Mouse (Mus musculus) cerebellum, postnatal 36 days (tissue): ENCODE measurements around the gene Rsad1.

Source experiments
- DNase-seq, 2 experiments: peaks; one replicate each; pipeline ENCODE4 v3.0.0; 2021 to 2022; ENCODE audit warnings: mixed read lengths in 2 of 2

Gene Rsad1

GRCm38 (mm10) chr11:94547271-94547670, 1.8 kb downstream of the Rsad1 start:
- no peak for DNase-seq

- DNase-seq: no peak
Measured at GRCm38 (mm10) chr11:94546381-94546780, 2.7 kb downstream of the Rsad1 start.

- DNase-seq: peak; percentile 32
Measured at GRCm38 (mm10) chr11:94544422-94544821, 4.6 kb downstream of the Rsad1 start.

GRCm38 (mm10) chr11:94543932-94544331, 5.1 kb downstream of the Rsad1 start:
- peak; percentile 98 to 99 for DNase-seq

GRCm38 (mm10) chr11:94543344-94543743, 5.7 kb downstream of the Rsad1 start:
- peak in 1 of 2 experiments; percentile 6 for DNase-seq

GRCm38 (mm10) chr11:94542400-94542799, 6.7 kb downstream of the Rsad1 start:
- DNase-seq: no peak

- DNase-seq: no peak
Measured at GRCm38 (mm10) chr11:94539761-94540160, 9.3 kb downstream of the Rsad1 start.

- DNase-seq: no peak
Measured at GRCm38 (mm10) chr11:94538733-94539292, 10.2 kb downstream of the Rsad1 start.

GRCm38 (mm10) chr11:94533171-94533570, 15.9 kb downstream of the Rsad1 start:
- no peak for DNase-seq

GRCm38 (mm10) chr11:94528879-94529278, 20.2 kb downstream of the Rsad1 start:
- DNase-seq: no peak

- DNase-seq: no peak
Measured at GRCm38 (mm10) chr11:94526171-94526879, 22.7 kb downstream of the Rsad1 start.

GRCm38 (mm10) chr11:94521219-94521843, 27.7 kb downstream of the Rsad1 start, which contains the start of gene Mycbpap:
Gene Mycbpap, minus strand, starts transcription at chr11:94521742.
- DNase-seq: peak; percentile 66 to 75

- no peak for DNase-seq
Measured at GRCm38 (mm10) chr11:94513452-94513851, 35.6 kb downstream of the Rsad1 start.

- DNase-seq: no peak
Measured at GRCm38 (mm10) chr11:94508976-94509375, 40.1 kb downstream of the Rsad1 start.

GRCm38 (mm10) chr11:94501482-94501881, 47.6 kb downstream of the Rsad1 start:
- DNase-seq: no peak

- DNase-seq: no peak
Measured at GRCm38 (mm10) chr11:94500362-94500761, 48.7 kb downstream of the Rsad1 start.

- peak; percentile 62 to 63 for DNase-seq
Measured at GRCm38 (mm10) chr11:94499661-94500152, 49.3 kb downstream of the Rsad1 start, which contains the start of gene Epn3. Gene Epn3, minus strand, starts transcription at chr11:94499974.

- DNase-seq: peak; percentile 81 to 84
Measured at GRCm38 (mm10) chr11:94499035-94499434, 50.0 kb downstream of the Rsad1 start.

- peak; percentile 74 to 77 for DNase-seq
Measured at GRCm38 (mm10) chr11:94498093-94498996, 50.7 kb downstream of the Rsad1 start.

GRCm38 (mm10) chr11:94495415-94495814, 53.6 kb downstream of the Rsad1 start:
- DNase-seq: no peak

- DNase-seq: no peak
Measured at GRCm38 (mm10) chr11:94491749-94492099, 57.3 kb downstream of the Rsad1 start.

GRCm38 (mm10) chr11:94491035-94491748, 57.9 kb downstream of the Rsad1 start:
- DNase-seq: no peak
